Mouse (Mus musculus) C2C12 (cell line): ENCODE data around the gene Cdyl2. TPM values are rescaled to one million over a fixed set of nuclear protein-coding genes. Genes with fewer than 3 reads are reported as not detected.

ENCODE experiments used
- H3K27me3 ChIP-seq: one replicate; pipeline ENCODE4 v1.6.1; 2011; ENCODE audit not compliant: control insufficient read depth, insufficient read depth, insufficient read length
- H3K36me3 ChIP-seq: one replicate; pipeline ENCODE4 v1.6.1; 2011; ENCODE audit not compliant: control insufficient read depth, insufficient read depth
- H3K4me3 ChIP-seq: one replicate; pipeline ENCODE4 v1.5.1; 2011; ENCODE audit warnings: mild to moderate bottlenecking, control low read depth; ENCODE audit not compliant: poor library complexity, insufficient read depth, severe bottlenecking
- H3K79me2 ChIP-seq: one replicate; pipeline ENCODE4 v1.6.1; 2011; ENCODE audit not compliant: control insufficient read depth, insufficient read depth
- H3K79me3 ChIP-seq: one replicate; pipeline ENCODE4 v1.6.1; 2011; ENCODE audit warnings: low read depth, control low read depth
- H3ac ChIP-seq: one replicate; pipeline ENCODE3; 2011; ENCODE audit warnings: low read depth; ENCODE audit not compliant: control insufficient read depth, insufficient read length
- CEBPB ChIP-seq: IDR thresholded peaks from one replicate; pipeline ENCODE4 v1.6.1; 2011; ENCODE audit warnings: low read depth, mild to moderate bottlenecking, control low read depth, moderate library complexity
- CTCF ChIP-seq: IDR thresholded peaks from one replicate; pipeline ENCODE4 v1.5.1; 2011; ENCODE audit not compliant: control insufficient read depth, insufficient read depth, insufficient read length
- FOSL1 ChIP-seq: IDR thresholded peaks from one replicate; pipeline ENCODE4 v1.8.0; 2011; ENCODE audit warnings: mild to moderate bottlenecking, low read length; ENCODE audit not compliant: poor library complexity, insufficient read depth, severe bottlenecking
- MAX ChIP-seq: IDR thresholded peaks from one replicate; pipeline ENCODE4 v1.6.1; 2011; ENCODE audit warnings: mild to moderate bottlenecking, control low read depth
- MYOD1 ChIP-seq: IDR thresholded peaks from one replicate; pipeline ENCODE4 v1.6.1; 2011; ENCODE audit warnings: low read depth; ENCODE audit not compliant: control insufficient read depth, insufficient read length
- MYOG ChIP-seq: IDR thresholded peaks from one replicate; pipeline ENCODE4 v1.6.1; 2011; ENCODE audit not compliant: control insufficient read depth, insufficient read length; ENCODE audit errors: extremely low read depth
- USF1 ChIP-seq: IDR thresholded peaks from one replicate; pipeline ENCODE4 v1.6.1; 2011; ENCODE audit warnings: low read depth, mild to moderate bottlenecking, control low read depth, moderate library complexity
- long read RNA-seq, 2 experiments: library from polyadenylated mRNA; unstranded; transcript quantifications; one replicate each; pipeline ENCODE4 v2.0.0; 2019 to 2020
- polyA plus RNA-seq: library from polyadenylated mRNA; unstranded; fragments of >200 nt; fragmentation: generic; extraction: Trizol; gene quantifications from one replicate; pipeline ENCODE4 v1.2.1, GENCODE M21; 2012; ENCODE audit warnings: missing spikeins

The Cdyl2 gene
- polyA plus RNA-seq: 0.35 TPM
- long read RNA-seq, experiment 1: 0 reads
- long read RNA-seq, experiment 2, partial matches to known transcripts: 0 of 2 reads
- long read RNA-seq, experiment 2, other reads (novel, unspliced or antisense): 0 of 2 reads

DNA sequence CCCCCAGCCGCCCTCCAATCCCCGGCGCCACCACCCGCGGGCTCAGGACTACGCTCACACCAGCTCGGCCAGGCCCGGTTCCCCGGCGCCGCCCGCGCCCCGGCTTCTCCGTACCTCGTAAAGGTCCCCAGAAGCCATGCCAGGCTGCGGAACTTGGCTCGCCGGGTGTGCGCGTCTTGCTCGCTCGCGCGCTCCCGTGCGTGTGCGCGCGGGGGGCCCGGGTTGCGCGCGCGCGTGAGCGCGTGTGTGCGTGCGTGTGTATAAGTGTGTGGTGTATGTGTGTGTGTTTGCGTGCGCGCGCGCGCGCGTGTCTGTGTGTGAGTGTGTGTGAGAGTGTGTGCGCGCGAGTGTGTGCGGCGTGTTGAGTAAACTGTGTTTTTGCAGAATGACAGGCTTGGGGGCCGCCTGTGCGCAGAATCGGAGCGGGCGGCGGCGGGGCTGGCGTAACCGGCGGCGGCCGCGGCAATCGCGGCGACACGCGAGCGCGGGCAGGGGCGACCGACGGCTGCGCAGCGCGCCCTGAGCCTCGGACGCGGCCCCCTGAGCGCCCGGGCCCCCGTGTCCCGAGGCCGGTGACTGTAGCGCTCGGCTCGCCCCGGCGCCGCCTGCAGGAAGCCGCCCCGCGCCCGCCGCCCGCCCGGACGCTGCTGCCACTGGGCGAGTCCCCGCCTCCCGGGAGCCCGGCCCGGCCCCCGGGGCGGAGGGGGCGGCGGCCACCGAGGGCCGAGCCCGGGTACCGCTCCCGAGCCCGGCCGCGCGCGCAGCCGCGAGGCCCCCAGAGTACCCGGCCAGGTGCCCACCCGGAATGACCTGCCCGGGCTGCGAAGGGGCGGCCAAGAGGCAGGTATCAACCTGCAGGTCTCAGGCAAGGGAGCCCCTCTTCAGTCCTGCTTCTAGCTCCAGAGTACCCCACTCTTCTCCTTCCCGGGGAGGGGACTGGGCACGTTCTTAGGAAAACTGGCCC is at the start of gene Cdyl2:
Gene Cdyl2, minus strand, starts transcription at position 308 of the 964 bp plus-strand sequence.
- Histone ChIP-seq H3K79me3 (no peaks in the 10 kb centered on the region), H3K27me3 (no peaks in the 10 kb centered on the region), H3K79me2 (no peaks in the 10 kb centered on the region), H3ac (no peak within 1 kb of the TSS), H3K36me3 (no peaks in the 10 kb centered on the region), H3K4me3 (peak within 1 kb of the TSS; percentile 23)
- no peak for TF ChIP-seq MAX
- TF ChIP-seq MYOD1: no peak
- no peak for TF ChIP-seq CTCF
- no peak for TF ChIP-seq USF1
- TF ChIP-seq FOSL1: no peak
- no peak for TF ChIP-seq CEBPB
- TF ChIP-seq MYOG: no peak

DNA sequence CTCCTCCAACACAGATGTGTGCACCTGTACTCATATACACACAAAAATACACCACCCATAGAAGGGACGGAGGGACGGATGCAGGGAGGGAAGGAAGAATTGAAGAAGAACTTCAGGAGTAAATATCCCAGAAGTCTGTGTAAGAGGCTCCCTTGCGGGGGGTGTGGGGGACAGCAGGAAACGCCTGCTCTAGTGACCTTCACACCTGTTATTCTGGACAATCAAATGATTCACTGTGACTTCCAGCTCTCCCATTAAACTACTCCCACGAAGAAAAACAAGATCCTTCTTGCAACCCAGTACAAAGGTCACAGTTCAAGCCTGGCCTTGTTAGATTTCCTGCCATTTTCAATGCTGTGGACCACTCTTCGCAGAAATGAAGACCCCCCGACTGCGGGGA is 47.8 kb upstream of the Cdyl2 start:
- no peak overlapping the region for H3K4me3 ChIP-seq
- H3K27me3 ChIP-seq: no peaks in the 10 kb centered on the region
- no peak overlapping the region for H3ac ChIP-seq
- no peaks in the 10 kb centered on the region for H3K79me2 ChIP-seq
- no peaks in the 10 kb centered on the region for H3K36me3 ChIP-seq
- TF ChIP-seq MAX (no peak), USF1 (no peak), CEBPB (no peak), MYOD1 (no peak), FOSL1 (no peak), CTCF (no peak), MYOG (no peak)
- H3K79me3 ChIP-seq: no peaks in the 10 kb centered on the region

DNA sequence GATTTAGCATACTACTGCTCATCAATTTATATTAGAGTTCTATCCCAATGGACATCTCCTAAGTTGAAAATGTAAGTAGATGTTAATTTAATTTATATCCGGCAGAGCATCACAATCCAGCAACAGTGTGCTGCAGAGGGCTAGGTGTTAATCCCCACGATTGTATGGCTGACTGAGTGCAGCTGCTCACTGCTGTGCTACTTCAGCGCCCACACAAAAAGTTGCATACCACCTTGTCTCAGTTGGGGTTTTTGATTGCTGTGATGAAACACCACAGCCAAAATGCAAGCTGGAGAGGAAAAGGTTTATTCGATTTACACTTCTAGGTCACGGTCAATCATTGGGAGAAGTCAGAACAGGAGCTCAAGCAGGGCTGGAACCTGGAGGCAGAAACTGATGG is 41.4 kb upstream of the Cdyl2 start:
- Histone ChIP-seq H3K4me3 (no peak overlapping the region), H3ac (no peak overlapping the region), H3K79me2 (no peaks in the 10 kb centered on the region), H3K79me3 (no peaks in the 10 kb centered on the region), H3K27me3 (no peaks in the 10 kb centered on the region), H3K36me3 (no peaks in the 10 kb centered on the region)
- TF ChIP-seq USF1 (no peak), FOSL1 (no peak), MYOG (no peak), MAX (no peak), MYOD1 (no peak), CEBPB (no peak), CTCF (no peak)

DNA sequence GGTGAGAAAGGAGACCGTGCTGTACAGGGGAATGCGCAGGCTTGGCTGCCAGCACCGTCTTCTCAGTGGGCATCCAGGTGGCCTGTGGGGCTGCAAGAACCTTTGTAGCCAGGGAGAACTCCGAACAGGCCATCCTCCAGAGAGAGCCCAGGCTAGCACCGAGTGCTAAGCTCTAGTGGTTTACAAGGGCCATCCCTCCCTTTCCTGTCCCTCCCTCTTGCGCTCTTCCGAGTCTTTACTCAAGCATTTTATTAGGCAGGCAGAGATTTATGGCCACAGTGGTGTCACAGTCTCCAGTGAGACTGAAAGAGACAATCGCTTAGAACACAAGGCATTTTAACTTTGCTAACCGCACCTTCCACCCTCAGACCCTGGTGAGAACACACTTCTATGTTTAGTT is 39.9 kb upstream of the Cdyl2 start:
- no peaks in the 10 kb centered on the region for H3K27me3 ChIP-seq
- H3K79me3 ChIP-seq: no peaks in the 10 kb centered on the region
- H3ac ChIP-seq: no peak overlapping the region
- no peaks in the 10 kb centered on the region for H3K79me2 ChIP-seq
- no peak overlapping the region for H3K4me3 ChIP-seq
- H3K36me3 ChIP-seq: no peaks in the 10 kb centered on the region
- no peak for TF ChIP-seq CTCF

DNA sequence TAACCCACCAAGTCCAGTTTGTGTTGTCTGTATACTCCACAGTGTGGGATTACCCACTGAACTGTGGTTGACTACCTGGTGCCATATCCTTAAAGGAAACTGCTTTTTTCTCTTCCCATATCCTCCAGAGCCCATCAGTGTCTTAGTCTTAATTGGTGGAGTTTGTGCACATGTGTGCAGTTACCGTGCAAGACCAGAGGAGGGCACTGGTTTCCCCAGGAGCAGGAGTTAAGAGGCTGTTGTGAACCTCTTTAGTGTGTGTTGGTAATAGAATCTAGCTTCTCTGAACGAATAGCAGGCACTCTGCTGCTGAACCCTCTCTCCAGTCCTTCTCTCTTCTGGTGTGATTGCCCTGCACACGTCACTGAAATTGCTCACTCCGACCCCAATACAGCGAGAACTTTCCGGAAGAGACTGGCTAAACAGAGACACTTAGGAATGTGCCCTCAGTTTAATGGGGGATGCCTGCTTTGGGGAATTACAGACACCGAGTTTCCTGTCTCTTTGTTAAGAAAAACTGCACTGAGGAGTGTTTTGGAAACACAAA is 39.1 kb upstream of the Cdyl2 start:
- TF ChIP-seq FOSL1 (no peak), MYOG (no peak), MAX (no peak), CEBPB (no peak), CTCF (no peak), MYOD1 (no peak), USF1 (no peak)
- H3K4me3 ChIP-seq: no peak overlapping the region
- H3ac ChIP-seq: no peak overlapping the region
- H3K36me3 ChIP-seq: no peaks in the 10 kb centered on the region
- H3K27me3 ChIP-seq: no peaks in the 10 kb centered on the region
- H3K79me3 ChIP-seq: no peaks in the 10 kb centered on the region
- no peaks in the 10 kb centered on the region for H3K79me2 ChIP-seq
